Mouse (Mus musculus) liver, embryonic 11.5 days (tissue): ENCODE results near the gene Timm13. TPM values are rescaled to one million over a fixed set of nuclear protein-coding genes. Genes with fewer than 3 reads are reported as not detected.

Experiments
- ATAC-seq: fragments of 200-750 bp; cut with Nextera tagmentation; replicated peaks from 2 replicates; pipeline ENCODE4 v1.8.0; 2017; ENCODE audit warnings: moderate number of reproducible peaks, mild to moderate bottlenecking, moderate TSS enrichment, moderate library complexity; ENCODE audit not compliant: low FRiP score
- DNase-seq: peaks from one replicate; pipeline ENCODE4 v3.0.0-alpha.2; 2017; ENCODE audit warnings: low spot score
- H3K27ac ChIP-seq: fragments of 300-500 bp; sonication (generic); 2 replicates; pipeline ENCODE4 v1.5.1; 2014; ENCODE audit warnings: mild to moderate bottlenecking, low read depth, low read length, control low read depth
- H3K27me3 ChIP-seq: fragments of 300-500 bp; sonication (generic); replicated peaks from 2 replicates; pipeline ENCODE4 v1.6.1; 2014; ENCODE audit warnings: low read length, mixed read lengths; ENCODE audit not compliant: control insufficient read depth, insufficient read depth
- H3K36me3 ChIP-seq: fragments of 300-500 bp; sonication (generic); 2 replicates; pipeline ENCODE4 v1.6.1; 2014; ENCODE audit warnings: mild to moderate bottlenecking, low read length, moderate library complexity, mixed read lengths; ENCODE audit not compliant: control insufficient read depth, insufficient read depth
- H3K4me1 ChIP-seq: fragments of 300-500 bp; sonication (generic); replicated peaks from 2 replicates; pipeline ENCODE4 v1.6.1; 2014; ENCODE audit warnings: low read length, mixed read lengths; ENCODE audit not compliant: control insufficient read depth, insufficient read depth
- H3K4me2 ChIP-seq: fragments of 300-500 bp; sonication (generic); 2 replicates; pipeline ENCODE4 v1.6.1; 2014; ENCODE audit warnings: mild to moderate bottlenecking, control low read depth, moderate library complexity
- H3K4me3 ChIP-seq: fragments of 300-500 bp; sonication (generic); 2 replicates; pipeline ENCODE4 v1.5.1; 2014; ENCODE audit warnings: low read depth, low read length, control low read depth
- H3K9ac ChIP-seq: fragments of 300-500 bp; sonication (generic); 2 replicates; pipeline ENCODE4 v1.6.1; 2014; ENCODE audit warnings: low read depth, low read length, control low read depth
- H3K9me3 ChIP-seq: fragments of 300-500 bp; sonication (generic); 2 replicates; pipeline ENCODE4 v1.6.1; 2016; ENCODE audit warnings: low read length, inconsistent platforms, mixed read lengths; ENCODE audit not compliant: control insufficient read depth
- WGBS: fragments of 180-500 bp; shearing (Covaris S2); extraction: QIAGEN DNeasy Blood & Tissue Kit; methylation state at CpG from one replicate; pipeline ENCODE4 v1.1.7; 2014; 5-methylcytosine and 5-hydroxymethylcytosine counted together
- polyA plus RNA-seq: library from polyadenylated mRNA; unstranded; fragments of >200 nt; fragmentation: Nextera tagmentation; extraction: Ambion mirVana; gene quantifications from 2 replicates; pipeline ENCODE4 v1.2.1, GENCODE M21; 2014

Gene Timm13
- polyA plus RNA-seq, 1 experiment from 2014 or later: 445 TPM

DNA sequence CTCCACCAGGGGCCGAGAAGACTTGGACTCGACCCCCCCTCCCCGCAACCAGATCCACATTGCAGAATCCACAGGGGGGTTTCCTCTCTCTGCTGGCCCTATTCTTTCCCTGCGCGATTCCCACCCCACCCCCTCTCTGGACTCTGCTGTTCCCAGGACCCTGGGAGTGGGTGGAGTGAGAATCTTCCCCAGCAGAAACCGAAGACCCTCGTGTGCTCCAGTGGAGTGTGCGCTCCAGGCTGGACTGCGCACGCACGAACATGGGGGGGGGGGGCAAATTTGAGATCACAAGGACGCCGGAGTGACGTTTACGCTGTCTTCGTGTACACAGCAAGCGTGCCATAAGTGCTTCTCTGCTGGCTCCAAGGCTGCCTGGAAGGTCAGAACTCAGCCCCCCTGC lies 34.9 kb upstream of the Timm13 start:
- no peak overlapping the region for H3K9ac ChIP-seq
- ATAC-seq (no peak), DNase-seq (no peak)
- WGBS: 13% methylated on average over 15 of the region's 17 CpGs
- peaks cover 74% of the 10 kb centered on the region for H3K27me3 ChIP-seq
- no peak overlapping the region for H3K27ac ChIP-seq
- H3K4me1 ChIP-seq: peaks cover 76% of the 10 kb centered on the region
- H3K4me3 ChIP-seq: peak overlapping the region; percentile 35; the same call in 1 of the 2 replicates
- H3K9me3 ChIP-seq: no peaks in the 10 kb centered on the region
- peak overlapping the region; percentile 65 for H3K4me2 ChIP-seq
- no peaks in the 10 kb centered on the region for H3K36me3 ChIP-seq

DNA sequence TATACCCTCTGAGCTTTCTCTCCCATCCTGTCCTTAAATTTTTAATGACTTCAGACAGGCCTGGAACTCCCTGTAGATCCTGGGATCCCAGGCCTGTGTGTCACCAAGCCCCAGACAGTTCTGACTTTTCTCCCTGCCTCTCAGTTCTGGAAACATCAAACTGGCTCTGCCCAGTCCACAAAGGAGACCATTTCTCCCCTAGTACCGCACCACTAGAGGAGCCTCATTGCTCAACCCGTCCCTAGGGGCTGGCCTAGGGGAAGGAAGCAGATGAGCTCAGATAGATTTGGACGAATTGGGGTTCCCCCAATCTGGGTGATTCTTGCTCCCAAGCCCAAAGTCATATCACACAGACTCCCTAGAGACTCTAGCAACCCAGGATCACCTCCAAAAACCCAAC lies 34.5 kb upstream of the Timm13 start:
- 0 out of 2 replicates have a peak overlapping the region, but pooled peaks have one; percentile 12 for H3K4me2 ChIP-seq
- H3K27ac ChIP-seq: no peak overlapping the region
- peaks cover 75% of the 10 kb centered on the region for H3K4me1 ChIP-seq
- no peak overlapping the region for H3K4me3 ChIP-seq
- no peak for ATAC-seq
- no peaks in the 10 kb centered on the region for H3K9me3 ChIP-seq
- 5% methylated on average over 3 of the region's 3 CpGs for WGBS
- H3K27me3 ChIP-seq: peaks cover 79% of the 10 kb centered on the region
- no peak overlapping the region for H3K9ac ChIP-seq
- no peaks in the 10 kb centered on the region for H3K36me3 ChIP-seq
- DNase-seq: no peak

DNA sequence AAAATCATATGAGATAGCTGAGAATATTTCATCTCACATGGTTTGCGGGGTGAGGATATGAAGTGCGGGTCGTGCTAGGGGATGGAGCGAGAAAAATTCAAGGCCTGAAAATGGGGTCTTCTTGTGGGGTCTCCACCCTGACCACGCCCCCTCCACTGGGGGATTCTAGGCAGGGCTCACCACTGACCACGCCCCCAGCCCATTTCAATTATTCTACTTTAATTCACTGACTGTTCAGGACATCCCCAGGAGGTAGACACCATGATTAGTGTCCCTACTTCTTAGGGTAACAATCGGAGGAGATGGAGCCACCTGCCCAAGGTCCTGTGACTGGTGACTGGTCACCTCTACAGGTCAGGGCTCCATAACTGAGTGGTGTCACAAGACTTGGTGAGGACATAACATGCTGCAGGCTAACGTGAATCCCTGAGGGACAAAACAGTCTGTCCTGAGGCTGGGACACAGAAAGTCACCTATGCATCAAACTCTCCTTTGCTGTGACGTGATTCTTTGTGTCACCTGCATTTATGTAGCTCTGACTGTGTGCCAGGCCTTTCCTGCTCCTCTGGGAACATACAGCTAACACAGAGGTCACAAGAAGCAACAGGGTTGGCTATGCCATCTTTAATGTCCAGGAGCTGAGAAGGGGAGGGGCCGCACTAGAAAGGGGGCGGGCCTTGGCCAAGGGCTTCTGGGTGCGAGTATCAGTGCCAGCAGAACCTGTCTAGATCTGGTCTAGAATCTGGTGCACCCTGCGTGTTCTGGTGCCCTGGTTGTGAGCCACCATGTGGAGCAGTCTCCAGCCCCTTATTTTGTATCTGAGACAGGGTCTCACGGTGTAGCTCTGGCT lies 33.6 kb upstream of the Timm13 start:
- no peak for ATAC-seq
- no peaks in the 10 kb centered on the region for H3K36me3 ChIP-seq
- no peak for DNase-seq
- no peak overlapping the region for H3K4me3 ChIP-seq
- H3K4me1 ChIP-seq: peaks cover 71% of the 10 kb centered on the region
- no peaks in the 10 kb centered on the region for H3K9me3 ChIP-seq
- 45% methylated on average over 14 of the region's 14 CpGs for WGBS
- no peak overlapping the region for H3K27ac ChIP-seq
- peaks cover 81% of the 10 kb centered on the region for H3K27me3 ChIP-seq
- H3K4me2 ChIP-seq: peak overlapping the region; percentile 99
- H3K9ac ChIP-seq: no peak overlapping the region

DNA sequence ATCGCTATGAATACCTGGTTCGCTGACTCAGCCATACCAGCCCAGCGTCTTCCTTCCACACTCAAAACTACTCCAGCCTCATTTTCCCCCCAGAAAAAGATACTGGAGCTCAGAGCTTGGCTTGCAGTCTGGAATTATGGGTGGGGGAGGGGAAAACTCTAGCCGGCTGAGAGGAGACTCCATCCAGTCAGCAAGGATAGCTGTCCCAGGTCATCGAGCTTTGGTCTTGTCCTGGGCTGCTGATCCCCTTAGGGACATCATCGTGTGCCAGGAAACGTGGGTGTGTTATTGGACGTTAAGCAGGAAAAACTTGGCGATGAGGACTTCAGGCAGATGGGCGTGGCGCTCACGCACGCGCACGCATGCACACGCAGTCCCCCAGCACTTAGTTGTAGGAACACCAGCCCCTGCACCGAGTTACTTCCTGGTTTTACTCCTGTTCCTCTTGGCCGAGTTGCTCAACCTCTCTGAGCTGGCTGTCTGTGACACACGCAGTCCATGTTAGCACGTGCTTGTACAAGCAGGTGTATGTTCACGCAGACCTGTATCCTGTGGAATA lies 32.7 kb upstream of the Timm13 start:
- ATAC-seq (no peak), DNase-seq (no peak)
- Histone ChIP-seq H3K27ac (no peak overlapping the region), H3K4me3 (peak overlapping the region; percentile 36), H3K9me3 (no peaks in the 10 kb centered on the region), H3K4me2 (peak overlapping the region; percentile 99), H3K9ac (no peak overlapping the region), H3K4me1 (peaks cover 70% of the 10 kb centered on the region), H3K27me3 (peaks cover 78% of the 10 kb centered on the region), H3K36me3 (no peaks in the 10 kb centered on the region)
- WGBS: 4% methylated on average over 21 of the region's 21 CpGs

DNA sequence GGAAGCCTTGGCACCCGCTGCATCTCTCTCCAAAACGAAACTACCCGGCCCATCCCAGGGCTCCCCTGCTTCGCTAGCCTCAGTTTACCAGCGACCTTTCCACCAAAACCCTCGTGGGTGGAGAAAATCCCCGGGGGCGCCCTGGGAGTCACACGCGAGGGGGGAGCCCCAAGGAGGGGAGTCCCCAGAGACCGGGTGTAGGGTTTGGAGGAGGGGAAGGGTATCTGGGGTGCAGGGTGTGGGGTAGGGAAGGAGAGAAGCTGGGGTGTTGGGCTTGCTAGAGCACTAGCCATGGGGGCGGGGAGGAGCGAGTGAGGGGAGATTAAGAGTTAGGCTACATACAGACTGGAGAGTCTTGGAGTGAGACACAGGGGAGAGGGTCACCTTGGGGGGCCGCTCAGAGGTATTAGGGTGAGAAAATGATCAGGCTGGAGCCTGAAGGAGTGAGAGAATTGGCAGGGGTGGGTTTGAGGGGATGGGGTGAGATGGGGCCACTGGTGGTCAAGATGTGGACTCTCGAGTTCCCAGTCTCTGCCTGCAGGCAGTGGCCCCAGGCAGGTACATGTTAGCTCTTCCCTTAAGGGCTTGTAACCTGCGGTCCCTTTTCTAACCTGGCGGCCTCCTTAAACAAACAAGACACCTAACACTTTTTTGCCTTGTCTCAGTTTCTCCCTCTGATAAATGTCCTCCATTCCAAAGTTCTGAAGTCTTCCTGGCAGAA lies 32.1 kb upstream of the Timm13 start:
- WGBS: 1% methylated on average over 17 of the region's 17 CpGs
- H3K4me3 ChIP-seq: peak overlapping the region; percentile 46
- H3K9me3 ChIP-seq: no peaks in the 10 kb centered on the region
- DNase-seq (no peak), ATAC-seq (no peak)
- H3K27me3 ChIP-seq: peaks cover 77% of the 10 kb centered on the region
- peak overlapping the region; percentile 99 for H3K4me2 ChIP-seq
- 0 out of 2 replicates have a peak overlapping the region, but pooled peaks have one; percentile 48 for H3K9ac ChIP-seq
- peaks cover 69% of the 10 kb centered on the region for H3K4me1 ChIP-seq
- H3K36me3 ChIP-seq: no peaks in the 10 kb centered on the region
- H3K27ac ChIP-seq: no peak overlapping the region

DNA sequence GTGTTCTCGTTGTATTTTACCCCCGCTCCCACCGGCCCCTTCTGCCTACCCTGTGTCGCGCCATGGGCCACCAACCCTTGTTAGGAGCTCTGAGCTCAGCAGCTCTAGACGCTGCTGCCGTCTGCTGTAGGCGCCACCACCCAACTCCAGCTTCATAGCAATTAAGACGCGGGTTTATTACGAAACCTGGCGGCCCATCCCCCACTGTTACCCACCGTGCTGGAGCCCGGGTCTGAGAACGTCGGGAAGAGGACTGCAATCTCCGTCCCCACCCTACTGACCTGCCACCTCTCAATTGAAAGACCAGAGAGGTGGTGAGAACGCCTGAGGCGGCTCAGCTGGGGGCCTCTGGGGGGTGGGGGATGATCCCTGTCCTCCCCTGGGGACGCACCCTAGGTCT lies 31.4 kb upstream of the Timm13 start:
- Histone ChIP-seq H3K27me3 (peaks cover 71% of the 10 kb centered on the region), H3K4me1 (peaks cover 63% of the 10 kb centered on the region), H3K36me3 (no peaks in the 10 kb centered on the region), H3K27ac (no peak overlapping the region), H3K9ac (0 out of 2 replicates have a peak overlapping the region, but pooled peaks have one; percentile 48), H3K9me3 (no peaks in the 10 kb centered on the region), H3K4me2 (peak overlapping the region; percentile 99), H3K4me3 (peak overlapping the region; percentile 46)
- ATAC-seq: no peak
- WGBS: 2% methylated on average over 20 of the region's 20 CpGs
- peak; percentile 59 for DNase-seq

DNA sequence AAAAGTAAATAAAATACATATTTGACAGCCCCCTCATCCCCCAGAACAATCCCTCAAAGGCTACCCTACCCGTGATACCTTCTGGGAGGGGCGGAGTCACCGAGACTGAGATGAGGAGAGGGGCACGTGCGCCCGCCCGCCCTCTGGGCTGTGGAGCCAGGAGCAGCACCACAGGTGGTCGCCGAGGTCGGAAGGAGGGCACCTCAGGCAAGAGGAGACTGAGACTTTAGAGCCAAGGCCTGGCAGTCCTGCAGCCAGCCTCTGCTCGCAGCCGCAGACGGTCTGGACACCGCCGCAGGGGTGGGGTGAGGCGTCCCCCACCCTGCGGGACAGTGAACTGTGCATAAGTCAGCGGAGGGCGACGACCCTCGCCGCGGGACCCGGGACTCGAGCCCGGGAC lies 30.9 kb upstream of the Timm13 start:
- 2% methylated on average over 26 of the region's 26 CpGs for WGBS
- Histone ChIP-seq H3K36me3 (no peaks in the 10 kb centered on the region), H3K4me3 (peak overlapping the region; percentile 46), H3K4me2 (peak overlapping the region; percentile 99), H3K27me3 (peaks cover 65% of the 10 kb centered on the region), H3K27ac (no peak overlapping the region), H3K4me1 (peaks cover 58% of the 10 kb centered on the region), H3K9me3 (no peaks in the 10 kb centered on the region), H3K9ac (no peak overlapping the region)
- ATAC-seq (no peak), DNase-seq (no peak)

DNA sequence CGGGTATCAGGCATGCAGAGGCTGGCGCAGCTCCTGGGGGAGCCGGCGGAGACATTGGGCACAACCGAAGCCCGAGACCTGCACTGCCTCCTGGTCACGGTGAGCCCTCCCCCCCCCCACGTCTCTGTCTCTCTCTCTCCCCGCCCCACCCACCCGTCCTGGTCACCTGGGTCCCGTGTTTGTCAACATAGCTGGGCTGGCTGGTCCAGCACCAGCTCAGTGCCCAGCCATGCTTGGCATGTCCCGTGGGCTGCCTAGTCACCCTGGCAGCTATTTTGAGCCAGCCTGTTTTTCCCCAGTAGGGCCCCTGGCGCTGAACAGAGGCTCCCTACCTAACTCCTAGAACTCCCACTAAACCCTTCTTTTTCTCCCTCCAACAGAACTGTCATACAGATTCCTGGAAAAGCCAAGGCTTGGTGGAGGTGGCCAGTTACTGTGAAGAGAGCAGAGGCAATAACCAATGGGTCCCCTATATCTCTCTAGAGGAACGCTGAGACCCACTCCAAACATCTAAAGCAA lies 30.4 kb upstream of the Timm13 start:
- peak overlapping the region; percentile 59 for H3K4me3 ChIP-seq
- H3K27ac ChIP-seq: no peak overlapping the region
- no peaks in the 10 kb centered on the region for H3K9me3 ChIP-seq
- peaks cover 61% of the 10 kb centered on the region for H3K27me3 ChIP-seq
- DNase-seq (no peak), ATAC-seq (no peak)
- 10% methylated on average over 14 of the region's 14 CpGs for WGBS
- peaks cover 53% of the 10 kb centered on the region for H3K4me1 ChIP-seq
- H3K9ac ChIP-seq: no peak overlapping the region
- H3K4me2 ChIP-seq: peak overlapping the region; percentile 99
- H3K36me3 ChIP-seq: no peaks in the 10 kb centered on the region
